Comparison of ENCODE assay signal across 21 mouse cellular contexts in the genomic region with DNA sequence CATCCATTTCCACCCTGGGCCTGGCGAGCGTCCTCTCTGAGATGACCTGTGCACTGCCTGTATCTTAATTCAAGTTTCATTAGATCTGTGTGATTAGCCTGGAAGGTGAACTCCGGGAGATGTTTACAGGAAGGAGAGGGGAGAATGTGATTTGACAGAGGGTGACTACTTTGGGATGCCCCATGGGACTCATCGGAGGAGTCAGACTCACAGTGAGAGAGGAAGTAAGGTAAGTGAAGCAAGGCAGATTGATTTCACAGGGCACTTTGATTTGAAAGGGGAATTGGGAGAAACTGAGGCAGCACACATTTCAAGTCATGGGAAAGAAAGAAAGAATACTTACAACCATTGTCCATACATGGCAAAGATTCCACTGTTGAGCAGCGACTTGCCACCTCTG. TPM values are rescaled to one million over a fixed set of nuclear protein-coding genes. Genes with fewer than 3 reads are reported as not detected.
"Had no signal": no experiment of that assay in that cellular context is flagged by ENCODE, and none has a peak within 500 bp of the region (broad histone marks: within the 10 kb centered on the region; RNA-seq: fewer than 3 reads in every experiment).

No protein-coding gene starts in this region.

- DNase-seq: gastrocnemius, postnatal 14 days; gastrocnemius, postnatal 36 days; heart, adult 2 months; heart, postnatal 10 days; heart, postnatal 4 days; kidney, adult 18-20 months; kidney, adult 8-10 months; kidney, postnatal 10 days; kidney, postnatal 25 days; kidney, postnatal 4 days; layer of hippocampus, adult 9-11 months; layer of hippocampus, postnatal 36 days; left cerebral cortex, postnatal 4 days had no signal

- H3K36me3 ChIP-seq: heart, embryonic 12.5 days; hindbrain, embryonic 10.5 days; hindbrain, embryonic 12.5 days; intestine, embryonic 15.5 days; limb, embryonic 13.5 days; limb, embryonic 15.5 days; liver, embryonic 12.5 days had no signal

RNA-seq across cellular contexts. Expression of gene Flt3, which starts 5.8 kb away (rescaled TPM):
- total RNA-seq: gastrocnemius, adult 8-10 months; gastrocnemius, postnatal 14 days; heart, postnatal 4 days had no signal
